Mouse (Mus musculus) liver, embryonic 11.5 days (tissue): ENCODE results near the gene Cep78. TPM values are rescaled to one million over a fixed set of nuclear protein-coding genes. Genes with fewer than 3 reads are reported as not detected.

Source experiments
- ATAC-seq: fragments of 200-750 bp; cut with Nextera tagmentation; replicated peaks from 2 replicates; pipeline ENCODE4 v1.8.0; 2017; ENCODE audit warnings: moderate number of reproducible peaks, mild to moderate bottlenecking, moderate TSS enrichment, moderate library complexity; ENCODE audit not compliant: low FRiP score
- DNase-seq: peaks from one replicate; pipeline ENCODE4 v3.0.0-alpha.2; 2017; ENCODE audit warnings: low spot score
- H3K27ac ChIP-seq: fragments of 300-500 bp; sonication (generic); 2 replicates; pipeline ENCODE4 v1.5.1; 2014; ENCODE audit warnings: mild to moderate bottlenecking, low read depth, low read length, control low read depth
- H3K27me3 ChIP-seq: fragments of 300-500 bp; sonication (generic); replicated peaks from 2 replicates; pipeline ENCODE4 v1.6.1; 2014; ENCODE audit warnings: low read length, mixed read lengths; ENCODE audit not compliant: control insufficient read depth, insufficient read depth
- H3K36me3 ChIP-seq: fragments of 300-500 bp; sonication (generic); 2 replicates; pipeline ENCODE4 v1.6.1; 2014; ENCODE audit warnings: mild to moderate bottlenecking, low read length, moderate library complexity, mixed read lengths; ENCODE audit not compliant: control insufficient read depth, insufficient read depth
- H3K4me1 ChIP-seq: fragments of 300-500 bp; sonication (generic); replicated peaks from 2 replicates; pipeline ENCODE4 v1.6.1; 2014; ENCODE audit warnings: low read length, mixed read lengths; ENCODE audit not compliant: control insufficient read depth, insufficient read depth
- H3K4me2 ChIP-seq: fragments of 300-500 bp; sonication (generic); 2 replicates; pipeline ENCODE4 v1.6.1; 2014; ENCODE audit warnings: mild to moderate bottlenecking, control low read depth, moderate library complexity
- H3K4me3 ChIP-seq: fragments of 300-500 bp; sonication (generic); 2 replicates; pipeline ENCODE4 v1.5.1; 2014; ENCODE audit warnings: low read depth, low read length, control low read depth
- H3K9ac ChIP-seq: fragments of 300-500 bp; sonication (generic); 2 replicates; pipeline ENCODE4 v1.6.1; 2014; ENCODE audit warnings: low read depth, low read length, control low read depth
- H3K9me3 ChIP-seq: fragments of 300-500 bp; sonication (generic); 2 replicates; pipeline ENCODE4 v1.6.1; 2016; ENCODE audit warnings: low read length, inconsistent platforms, mixed read lengths; ENCODE audit not compliant: control insufficient read depth
- WGBS: fragments of 180-500 bp; shearing (Covaris S2); extraction: QIAGEN DNeasy Blood & Tissue Kit; methylation state at CpG from one replicate; pipeline ENCODE4 v1.1.7; 2014; 5-methylcytosine and 5-hydroxymethylcytosine counted together
- polyA plus RNA-seq: library from polyadenylated mRNA; unstranded; fragments of >200 nt; fragmentation: Nextera tagmentation; extraction: Ambion mirVana; gene quantifications from 2 replicates; pipeline ENCODE4 v1.2.1, GENCODE M21; 2014

The Cep78 gene
- polyA plus RNA-seq, 1 experiment from 2014 or later, result 30.1 TPM

- Histone ChIP-seq H3K9me3 (no peaks in the 10 kb centered on the region), H3K9ac (no peak overlapping the region), H3K4me2 (no peak overlapping the region), H3K27me3 (no peaks in the 10 kb centered on the region), H3K27ac (no peak overlapping the region), H3K36me3 (peaks cover 38% of the 10 kb centered on the region), H3K4me1 (no peaks in the 10 kb centered on the region), H3K4me3 (no peak overlapping the region)
- DNase-seq (no peak), ATAC-seq (no peak)
- 87% methylated on average over 1 of the region's 1 CpGs for WGBS
Observed at GRCm38 (mm10) chr19:15910488-15910887, 74.3 kb downstream of the Cep78 start.

GRCm38 (mm10) chr19:15908016-15908415, 76.8 kb downstream of the Cep78 start:
- no peak overlapping the region for H3K4me2 ChIP-seq
- no peak overlapping the region for H3K4me3 ChIP-seq
- peaks cover 29% of the 10 kb centered on the region for H3K36me3 ChIP-seq
- H3K27me3 ChIP-seq, result no peaks in the 10 kb centered on the region
- WGBS, result 91% methylated on average over 5 of the region's 5 CpGs
- H3K9ac ChIP-seq, result no peak overlapping the region
- H3K9me3 ChIP-seq, result no peaks in the 10 kb centered on the region
- no peak overlapping the region for H3K27ac ChIP-seq
- ATAC-seq (no peak), DNase-seq (no peak)
- no peaks in the 10 kb centered on the region for H3K4me1 ChIP-seq

Other genes starting within 250 kb of the Cep78 start
- gene Psat1, start 37.7 kb downstream of the Cep78 start, polyA plus RNA-seq, result 264 and 315 TPM in 2 replicates
- 7.6 and 8.6 TPM in 2 replicates for gene Gnaq, start 147.8 kb upstream of the Cep78 start, polyA plus RNA-seq